Mouse (Mus musculus): ENCODE results near the gene Hectd1. TPM values are rescaled to one million over a fixed set of nuclear protein-coding genes. Genes with fewer than 3 reads are reported as not detected.

Gene Hectd1
- polyA plus RNA-seq, 1 experiment from 2014 or later: 44.2 TPM

Other genes with a start within 250 kb of the Hectd1 start
- 3.4 and 4.5 TPM in 2 replicates for gene Coch, start 236.2 kb downstream of the Hectd1 start, polyA plus RNA-seq (2015; fragmentation: Nextera tagmentation; extraction: Ambion mirVana)
- 30.2 and 32.7 TPM in 2 replicates for gene Ap4s1, start 138.5 kb downstream of the Hectd1 start, polyA plus RNA-seq (2015; fragmentation: Nextera tagmentation; extraction: Ambion mirVana)
- 55.8 and 56.2 TPM in 2 replicates for gene Strn3, start 137.6 kb downstream of the Hectd1 start, polyA plus RNA-seq (2015; fragmentation: Nextera tagmentation; extraction: Ambion mirVana)
- 10.8 and 13.3 TPM in 2 replicates for gene Heatr5a, start 141.8 kb upstream of the Hectd1 start, polyA plus RNA-seq (2015; fragmentation: Nextera tagmentation; extraction: Ambion mirVana)
- 20.8 and 22.7 TPM in 2 replicates for gene Dtd2, start 177.0 kb upstream of the Hectd1 start, polyA plus RNA-seq (2015; fragmentation: Nextera tagmentation; extraction: Ambion mirVana)
- not detected in 2 replicates for gene Gpr33, start 198.5 kb upstream of the Hectd1 start, polyA plus RNA-seq (2015; fragmentation: Nextera tagmentation; extraction: Ambion mirVana)

Measured in limb, embryonic 13.5 days (tissue).